Mouse (Mus musculus): ENCODE data around the gene Olfr1286. TPM values are rescaled to one million over a fixed set of nuclear protein-coding genes. Genes with fewer than 3 reads are reported as not detected.

Olfr1286 gene
- not detected in 2 replicates for total RNA-seq (2015; ENCODE audit: low replicate concordance)
- total RNA-seq (2017; ENCODE audit: low replicate concordance) = not detected in 2 replicates

DNA sequence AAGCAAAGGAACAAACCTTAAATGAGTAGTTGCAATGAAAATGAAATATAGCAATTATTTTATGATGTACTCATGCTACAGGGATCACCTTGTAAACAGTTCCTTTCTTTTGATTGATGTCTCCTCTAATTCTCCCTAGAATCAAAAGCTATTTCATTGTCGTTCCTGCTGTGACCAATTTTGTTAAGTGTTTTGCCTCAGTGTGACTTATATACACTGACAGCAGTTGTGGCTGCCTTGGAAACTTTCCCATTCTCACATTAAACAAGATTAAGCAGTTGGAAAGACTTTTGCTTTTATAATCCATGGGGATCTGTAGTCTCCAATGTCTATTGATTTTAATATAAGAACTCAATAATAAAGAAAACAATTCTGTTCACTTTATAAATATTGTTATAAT is at the start of gene Olfr1286:
Olfr1286 (minus strand) TSS at position 185 of the 400 bp plus-strand sequence.
- no peak for ATAC-seq (replicated peaks; ENCODE audit: low FRiP score, poor library complexity, severe bottlenecking)

DNA sequence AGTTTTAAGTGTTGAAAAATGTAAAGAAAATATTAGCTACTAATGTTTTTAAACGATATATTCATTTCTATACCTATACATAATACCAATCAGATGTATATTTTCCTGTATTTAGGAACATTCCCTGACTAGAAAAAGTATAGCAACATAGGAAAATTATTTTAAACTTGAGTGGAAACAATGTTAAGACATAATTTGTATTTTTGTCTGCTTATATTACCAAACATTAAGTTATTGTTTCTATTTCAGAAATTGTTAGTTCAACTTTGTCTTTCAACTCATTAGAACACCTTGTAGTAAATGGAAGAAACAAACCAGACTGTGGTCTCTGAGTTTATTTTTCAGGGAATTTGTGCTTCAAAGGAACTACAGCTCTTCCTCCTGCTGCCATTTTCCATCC is 25.9 kb upstream of the Olfr1286 start, which contains the start of gene Olfr1287:
Olfr1287 (plus strand) TSS at position 301 of the 400 bp plus-strand sequence.
- no peak for ATAC-seq (replicated peaks; ENCODE audit: low FRiP score, poor library complexity, severe bottlenecking)

DNA sequence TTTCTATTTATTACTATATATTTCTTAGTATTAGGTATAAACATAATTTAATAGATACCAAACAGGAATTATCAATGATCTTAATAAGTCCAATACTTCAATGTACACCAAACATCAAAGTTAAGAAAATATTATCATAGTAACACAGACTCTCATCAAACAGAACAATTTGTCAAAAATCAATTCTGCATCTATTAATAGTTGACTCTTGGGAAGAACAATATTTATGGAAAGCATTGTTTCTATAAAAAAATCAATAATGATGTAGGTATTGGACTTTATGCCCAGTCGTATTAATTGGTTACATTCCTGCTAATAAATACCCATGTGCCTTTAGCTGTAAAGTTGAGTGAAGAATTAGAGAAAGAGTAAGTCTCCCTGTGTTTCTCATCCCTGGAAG is 47.7 kb downstream of the Olfr1286 start, which contains the start of gene Olfr1284:
Olfr1284 (plus strand) TSS at position 301 of the 400 bp plus-strand sequence.
- ATAC-seq (replicated peaks; ENCODE audit: low FRiP score, poor library complexity, severe bottlenecking) = no peak

Other genes with a start within 250 kb of the Olfr1286 start
- gene 4930430A15Rik, start 193.5 kb downstream of the Olfr1286 start, total RNA-seq (2015; ENCODE audit: low replicate concordance) = not detected in 2 replicates
- gene 4930430A15Rik, start 193.5 kb downstream of the Olfr1286 start, total RNA-seq (2017; ENCODE audit: low replicate concordance) = not detected in 2 replicates
- gene Olfr1275, start 187.8 kb downstream of the Olfr1286 start, total RNA-seq (2015; ENCODE audit: low replicate concordance) = not detected in 2 replicates
- gene Olfr1275, start 187.8 kb downstream of the Olfr1286 start, total RNA-seq (2017; ENCODE audit: low replicate concordance) = not detected in 2 replicates
- gene Olfr1276, start 168.6 kb downstream of the Olfr1286 start, total RNA-seq (2015; ENCODE audit: low replicate concordance) = not detected in 2 replicates
- gene Olfr1276, start 168.6 kb downstream of the Olfr1286 start, total RNA-seq (2017; ENCODE audit: low replicate concordance) = not detected in 2 replicates
- gene Olfr1277, start 149.0 kb downstream of the Olfr1286 start, total RNA-seq (2015; ENCODE audit: low replicate concordance) = not detected in 2 replicates
- not detected in 2 replicates for gene Olfr1277, start 149.0 kb downstream of the Olfr1286 start, total RNA-seq (2017; ENCODE audit: low replicate concordance)
- gene Olfr1278, start 133.0 kb downstream of the Olfr1286 start, total RNA-seq (2015; ENCODE audit: low replicate concordance) = not detected in 2 replicates
- gene Olfr1278, start 133.0 kb downstream of the Olfr1286 start, total RNA-seq (2017; ENCODE audit: low replicate concordance) = not detected in 2 replicates
- not detected in 2 replicates for gene Olfr1279, start 122.5 kb downstream of the Olfr1286 start, total RNA-seq (2015; ENCODE audit: low replicate concordance)
- not detected in 2 replicates for gene Olfr1279, start 122.5 kb downstream of the Olfr1286 start, total RNA-seq (2017; ENCODE audit: low replicate concordance)
- not detected in 2 replicates for gene Olfr1280, start 109.1 kb downstream of the Olfr1286 start, total RNA-seq (2015; ENCODE audit: low replicate concordance)
- not detected in 2 replicates for gene Olfr1280, start 109.1 kb downstream of the Olfr1286 start, total RNA-seq (2017; ENCODE audit: low replicate concordance)
- gene Olfr1281, start 96.6 kb downstream of the Olfr1286 start, total RNA-seq (2015; ENCODE audit: low replicate concordance) = not detected in 2 replicates
- not detected in 2 replicates for gene Olfr1281, start 96.6 kb downstream of the Olfr1286 start, total RNA-seq (2017; ENCODE audit: low replicate concordance)
- not detected in 2 replicates for gene Olfr1282, start 87.0 kb downstream of the Olfr1286 start, total RNA-seq (2015; ENCODE audit: low replicate concordance)
- not detected in 2 replicates for gene Olfr1282, start 87.0 kb downstream of the Olfr1286 start, total RNA-seq (2017; ENCODE audit: low replicate concordance)
- gene Olfr1283, start 56.3 kb downstream of the Olfr1286 start, total RNA-seq (2015; ENCODE audit: low replicate concordance) = not detected in 2 replicates
- gene Olfr1283, start 56.3 kb downstream of the Olfr1286 start, total RNA-seq (2017; ENCODE audit: low replicate concordance) = not detected in 2 replicates
- not detected in 2 replicates for gene Olfr1284, start 47.6 kb downstream of the Olfr1286 start, total RNA-seq (2015; ENCODE audit: low replicate concordance)
- not detected in 2 replicates for gene Olfr1284, start 47.6 kb downstream of the Olfr1286 start, total RNA-seq (2017; ENCODE audit: low replicate concordance)
- gene Olfr1287, start 26.0 kb upstream of the Olfr1286 start, total RNA-seq (2015; ENCODE audit: low replicate concordance) = not detected in 2 replicates
- not detected in 2 replicates for gene Olfr1287, start 26.0 kb upstream of the Olfr1286 start, total RNA-seq (2017; ENCODE audit: low replicate concordance)
- gene Olfr1288, start 51.0 kb upstream of the Olfr1286 start, total RNA-seq (2015; ENCODE audit: low replicate concordance) = not detected in 2 replicates
- gene Olfr1288, start 51.0 kb upstream of the Olfr1286 start, total RNA-seq (2017; ENCODE audit: low replicate concordance) = not detected in 2 replicates
- gene Olfr1289, start 57.7 kb upstream of the Olfr1286 start, total RNA-seq (2015; ENCODE audit: low replicate concordance) = not detected in 2 replicates
- gene Olfr1289, start 57.7 kb upstream of the Olfr1286 start, total RNA-seq (2017; ENCODE audit: low replicate concordance) = not detected in 2 replicates
- gene Olfr1290, start 70.7 kb upstream of the Olfr1286 start, total RNA-seq (2015; ENCODE audit: low replicate concordance) = not detected in 2 replicates
- gene Olfr1290, start 70.7 kb upstream of the Olfr1286 start, total RNA-seq (2017; ENCODE audit: low replicate concordance) = not detected in 2 replicates
- gene Olfr1291-ps1, start 74.1 kb upstream of the Olfr1286 start, total RNA-seq (2015; ENCODE audit: low replicate concordance) = not detected in 2 replicates
- gene Olfr1291-ps1, start 74.1 kb upstream of the Olfr1286 start, total RNA-seq (2017; ENCODE audit: low replicate concordance) = not detected in 2 replicates
- gene Olfr1293-ps, start 102.1 kb upstream of the Olfr1286 start, total RNA-seq (2015; ENCODE audit: low replicate concordance) = not detected in 2 replicates
- not detected in 2 replicates for gene Olfr1293-ps, start 102.1 kb upstream of the Olfr1286 start, total RNA-seq (2017; ENCODE audit: low replicate concordance)
- not detected in 2 replicates for gene Olfr1294, start 117.2 kb upstream of the Olfr1286 start, total RNA-seq (2015; ENCODE audit: low replicate concordance)
- gene Olfr1294, start 117.2 kb upstream of the Olfr1286 start, total RNA-seq (2017; ENCODE audit: low replicate concordance) = not detected in 2 replicates
- gene Olfr1295, start 146.6 kb upstream of the Olfr1286 start, total RNA-seq (2015; ENCODE audit: low replicate concordance) = not detected in 2 replicates
- gene Olfr1295, start 146.6 kb upstream of the Olfr1286 start, total RNA-seq (2017; ENCODE audit: low replicate concordance) = not detected in 2 replicates
- not detected in 2 replicates for gene Olfr1297, start 203.4 kb upstream of the Olfr1286 start, total RNA-seq (2015; ENCODE audit: low replicate concordance)
- gene Olfr1297, start 203.4 kb upstream of the Olfr1286 start, total RNA-seq (2017; ENCODE audit: low replicate concordance) = not detected in 2 replicates
- not detected in 2 replicates for gene Olfr1298, start 226.1 kb upstream of the Olfr1286 start, total RNA-seq (2015; ENCODE audit: low replicate concordance)
- gene Olfr1298, start 226.1 kb upstream of the Olfr1286 start, total RNA-seq (2017; ENCODE audit: low replicate concordance) = not detected in 2 replicates
- gene Olfr1299, start 238.3 kb upstream of the Olfr1286 start, total RNA-seq (2015; ENCODE audit: low replicate concordance) = not detected in 2 replicates
- not detected in 2 replicates for gene Olfr1299, start 238.3 kb upstream of the Olfr1286 start, total RNA-seq (2017; ENCODE audit: low replicate concordance)